Mouse (Mus musculus): ENCODE measurements around the gene Ptcd2.

DNA sequence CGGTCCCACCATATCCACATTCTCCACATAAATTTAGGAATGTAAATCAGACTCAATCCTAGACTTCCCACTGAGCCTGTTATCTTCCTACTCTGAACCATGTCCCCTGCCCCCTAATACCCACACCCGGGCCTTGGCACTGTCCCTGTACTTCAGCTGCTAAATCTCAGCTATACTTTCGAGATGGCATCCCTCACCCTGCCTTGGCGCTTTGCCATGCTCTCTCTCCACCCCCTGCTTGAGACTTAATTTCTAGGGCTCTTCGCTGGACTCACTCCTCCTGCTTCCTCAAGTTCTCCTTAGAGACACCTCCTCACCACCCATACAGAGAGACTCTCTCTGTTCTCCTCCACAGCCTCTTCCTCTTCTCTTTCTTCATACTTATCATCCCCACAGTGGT is 44.6 kb downstream of the Ptcd2 start:
- no peak for TF ChIP-seq CTCF (IDR thresholded peaks at IDR 0.05; ENCODE audit: low read depth, low read length)
- TF ChIP-seq GATA1 (IDR thresholded peaks at IDR 0.05; ENCODE audit: borderline replicate concordance, low read length) = no peak
- no peak for TF ChIP-seq POLR2AphosphoS5 (IDR thresholded peaks at IDR 0.05; ENCODE audit: insufficient replicate concordance, low read depth, low read length)
- no peak for TF ChIP-seq GATA2 (IDR thresholded peaks at IDR 0.05; ENCODE audit: borderline replicate concordance, low read depth, low read length)

All from G1E (cell line).